Mouse (Mus musculus) heart, postnatal 0 days (tissue): Measurements from ENCODE around the gene Mfsd2b.

Experiments used
- CTCF ChIP-seq: IDR thresholded peaks from 2 replicates; pipeline ENCODE4 v1.5.1; 2016; ENCODE audit warnings: antibody characterized with exemption, control low read depth, low read depth
- EP300 ChIP-seq: IDR thresholded peaks from 2 replicates; pipeline ENCODE4 v1.6.1; 2016; ENCODE audit warnings: antibody characterized with exemption, low read depth

GRCm38 (mm10) chr12:4840741-4841140 is 33.4 kb downstream of the Mfsd2b start:
- TF ChIP-seq CTCF = no peak
- no peak for TF ChIP-seq EP300
